Mouse (Mus musculus): ENCODE results near the gene Ralgds. TPM values are rescaled to one million over a fixed set of nuclear protein-coding genes. Genes with fewer than 3 reads are reported as not detected.
"Not testable (repeated sequence)": the region's sequence is repeated elsewhere in the genome, so short reads cannot be mapped to it uniquely, and the experiment has no call there.

The Ralgds gene
- polyA plus RNA-seq, 1 experiment = 24.2 TPM

DNA sequence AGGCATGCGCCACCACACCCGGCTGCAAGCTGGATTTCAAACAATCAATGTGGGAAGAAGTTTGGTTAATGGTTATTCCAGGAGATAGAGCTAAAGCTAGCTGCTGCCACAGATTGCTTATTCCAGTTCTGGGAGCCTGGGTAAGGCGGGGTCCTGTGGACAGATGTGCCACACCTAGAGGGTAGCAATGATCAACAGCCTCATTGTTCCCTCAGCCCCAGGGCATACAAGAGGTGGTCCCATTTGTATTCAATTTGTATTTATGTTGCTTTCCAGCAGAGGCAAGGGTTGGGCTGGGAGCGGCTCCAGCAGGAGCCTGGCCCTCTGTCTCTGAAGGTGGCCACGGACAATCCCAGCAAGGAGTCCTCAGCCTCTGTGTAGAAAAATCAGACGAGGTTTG lies 6.6 kb upstream of the Ralgds start:
- no peak overlapping the region for H3K4me3 ChIP-seq
- H3ac ChIP-seq (ENCODE audit: control insufficient read depth, insufficient read length) = no peak overlapping the region
- TF ChIP-seq E2F4 (IDR thresholded peaks at IDR 0.05; ENCODE audit: insufficient read depth) (no peak), USF1 (IDR thresholded peaks at IDR 0.05; ENCODE audit: low read depth) (no peak), POLR2AphosphoS2 (IDR thresholded peaks at IDR 0.05; ENCODE audit: insufficient read length, low read depth) (no peak), TCF12 (IDR thresholded peaks at IDR 0.05; ENCODE audit: insufficient read depth, poor library complexity, severe bottlenecking) (no peak), REST (IDR thresholded peaks at IDR 0.05; ENCODE audit: insufficient read depth, insufficient read length) (no peak), TCF3 (IDR thresholded peaks at IDR 0.05; ENCODE audit: insufficient read length, low read depth) (no peak), MYOG (IDR thresholded peaks at IDR 0.05; ENCODE audit: control insufficient read depth in 1 of 3, insufficient read depth in 1 of 3, insufficient read length in 2 of 3, low read depth in 2 of 3) (no peak), CEBPB (IDR thresholded peaks at IDR 0.05; ENCODE audit: insufficient read depth, poor library complexity, severe bottlenecking) (no peak), MAX (IDR thresholded peaks at IDR 0.05; ENCODE audit: low read depth) (no peak), MYOD1 (IDR thresholded peaks at IDR 0.05; ENCODE audit: control insufficient read depth in 1 of 3, insufficient read length in 2 of 3, low read depth in 2 of 3) (no peak), POLR2A (IDR thresholded peaks at IDR 0.05; ENCODE audit: insufficient read length, low read depth) (no peak)
- H3K4me2 ChIP-seq (ENCODE audit: low read depth) = no peak overlapping the region
- no peaks in the 10 kb centered on the region for H3K36me3 ChIP-seq (ENCODE audit: control insufficient read depth, insufficient read depth)
- H3K79me2 ChIP-seq (ENCODE audit: control insufficient read depth, insufficient read depth) = no peaks in the 10 kb centered on the region
- H3K27me3 ChIP-seq (ENCODE audit: control insufficient read depth, insufficient read depth, insufficient read length) = peaks cover 16% of the 10 kb centered on the region

DNA sequence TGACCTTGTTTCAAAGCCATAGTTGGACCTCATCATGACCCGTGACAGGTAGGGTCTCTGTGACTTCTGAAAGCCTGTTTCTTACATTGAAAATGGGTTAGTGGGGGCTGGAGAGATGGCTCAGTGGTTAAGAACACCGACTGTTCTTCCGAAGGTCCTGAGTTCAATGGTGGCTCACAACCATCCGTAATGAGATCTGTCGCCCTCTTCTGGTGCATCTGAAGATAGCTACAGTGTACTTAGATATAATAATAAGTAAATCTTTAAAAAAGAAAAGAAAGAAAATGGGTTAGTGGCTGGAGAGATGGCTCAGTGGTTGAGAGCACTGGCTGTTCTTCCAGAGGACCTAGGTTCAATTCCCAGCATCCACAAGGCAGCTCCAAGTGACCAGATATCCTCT lies 1.3 kb upstream of the Ralgds start:
- not testable (repeated sequence) for H3K79me2 ChIP-seq (ENCODE audit: control insufficient read depth, insufficient read depth); H3K4me3 ChIP-seq; H3ac ChIP-seq (ENCODE audit: control insufficient read depth, insufficient read length); H3K4me2 ChIP-seq (ENCODE audit: low read depth); H3K36me3 ChIP-seq (ENCODE audit: control insufficient read depth, insufficient read depth)
- peaks cover 22% of the 10 kb centered on the region for H3K27me3 ChIP-seq (ENCODE audit: control insufficient read depth, insufficient read depth, insufficient read length)

DNA sequence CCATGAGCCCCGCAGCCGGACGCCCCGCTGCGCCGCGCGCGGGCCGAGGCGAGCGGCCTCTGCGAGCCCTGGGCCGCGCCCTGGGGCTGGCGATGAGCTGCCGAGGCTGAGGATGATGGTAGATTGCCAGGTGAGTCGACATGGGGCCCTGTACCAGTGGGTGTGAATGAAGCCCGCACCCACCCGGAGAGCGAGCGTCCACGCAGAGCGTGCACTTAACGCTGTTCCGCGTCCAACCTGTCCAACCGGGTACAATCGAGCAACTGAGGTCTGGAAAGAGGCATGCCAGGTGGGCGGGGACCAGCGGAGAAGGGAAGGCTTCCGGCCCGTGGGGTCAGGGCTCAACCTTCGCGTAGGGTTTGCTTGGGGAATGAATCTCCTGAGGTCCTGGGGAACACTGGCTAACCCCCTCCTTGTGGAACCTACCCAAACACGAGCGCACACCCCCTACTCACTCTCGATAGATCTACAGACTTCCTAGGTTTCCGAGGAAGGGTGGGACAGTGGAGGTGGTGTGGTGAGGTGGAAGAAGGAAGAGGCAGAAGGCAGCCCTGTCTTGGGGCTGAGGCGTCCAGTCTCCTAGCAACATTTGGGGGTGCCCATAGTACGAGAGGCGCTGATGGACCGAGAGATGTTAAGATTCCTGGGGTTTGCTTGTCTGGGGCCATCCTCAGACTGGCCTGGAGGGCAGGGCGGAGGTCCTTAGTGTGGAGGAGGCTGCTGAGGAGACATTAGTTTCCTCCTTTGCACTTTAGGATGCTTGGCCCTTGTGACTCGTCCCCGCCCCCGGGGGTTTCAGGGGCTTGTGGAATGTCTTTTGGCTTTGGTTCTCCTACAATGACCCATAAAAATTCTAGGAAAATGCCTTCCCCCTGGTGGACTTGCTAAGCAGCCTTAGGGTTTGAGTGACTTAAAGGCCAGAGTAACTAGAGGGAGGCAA lies 776 bp downstream of the Ralgds start:
- TF ChIP-seq REST (IDR thresholded peaks at IDR 0.05; ENCODE audit: insufficient read depth, insufficient read length) = no peak
- no peak for TF ChIP-seq POLR2A (IDR thresholded peaks at IDR 0.05; ENCODE audit: insufficient read length, low read depth)
- no peaks in the 10 kb centered on the region for H3K36me3 ChIP-seq (ENCODE audit: control insufficient read depth, insufficient read depth)
- H3K4me3 ChIP-seq = peak overlapping the region; percentile 21
- peak overlapping the region; percentile 23 for H3ac ChIP-seq (ENCODE audit: control insufficient read depth, insufficient read length)
- peaks cover 14% of the 10 kb centered on the region for H3K27me3 ChIP-seq (ENCODE audit: control insufficient read depth, insufficient read depth, insufficient read length)
- H3K4me2 ChIP-seq (ENCODE audit: low read depth) = peak overlapping the region; percentile 95
- H3K79me2 ChIP-seq (ENCODE audit: control insufficient read depth, insufficient read depth) = no peaks in the 10 kb centered on the region

DNA sequence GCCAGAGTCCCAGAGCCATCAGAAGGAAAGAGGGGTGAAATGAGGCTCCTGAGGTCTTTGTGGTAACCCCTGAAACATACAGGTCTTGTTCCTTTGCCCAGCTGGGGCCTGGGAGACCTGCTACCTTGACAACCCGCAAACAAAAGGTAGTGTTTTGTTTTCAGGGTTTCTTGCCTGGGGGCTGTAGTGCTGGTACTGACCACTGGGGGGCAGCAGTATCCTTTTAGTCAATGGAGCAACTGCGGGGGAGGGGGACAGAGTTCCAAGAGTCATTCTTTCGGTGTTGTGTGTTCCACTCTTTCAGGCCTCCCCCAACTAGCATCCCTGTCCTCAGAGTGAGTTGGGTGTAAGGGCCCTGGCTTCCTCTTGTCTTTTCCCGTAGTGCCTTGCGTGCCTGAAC lies 1.6 kb downstream of the Ralgds start:
- TF ChIP-seq TCF3 (IDR thresholded peaks at IDR 0.05; ENCODE audit: insufficient read length, low read depth) (no peak), CEBPB (IDR thresholded peaks at IDR 0.05; ENCODE audit: insufficient read depth, poor library complexity, severe bottlenecking) (no peak), REST (IDR thresholded peaks at IDR 0.05; ENCODE audit: insufficient read depth, insufficient read length) (no peak), USF1 (IDR thresholded peaks at IDR 0.05; ENCODE audit: low read depth) (no peak), E2F4 (IDR thresholded peaks at IDR 0.05; ENCODE audit: insufficient read depth) (no peak), MYOD1 (IDR thresholded peaks at IDR 0.05; ENCODE audit: control insufficient read depth in 1 of 3, insufficient read length in 2 of 3, low read depth in 2 of 3) (no peak), TCF12 (IDR thresholded peaks at IDR 0.05; ENCODE audit: insufficient read depth, poor library complexity, severe bottlenecking) (no peak), SRF (IDR thresholded peaks at IDR 0.05; ENCODE audit: control insufficient read depth, insufficient read length, low read depth) (no peak), MAX (IDR thresholded peaks at IDR 0.05; ENCODE audit: low read depth) (no peak)
- H3K4me2 ChIP-seq (ENCODE audit: low read depth) = peak overlapping the region; percentile 95
- peaks cover 14% of the 10 kb centered on the region for H3K27me3 ChIP-seq (ENCODE audit: control insufficient read depth, insufficient read depth, insufficient read length)
- H3K36me3 ChIP-seq (ENCODE audit: control insufficient read depth, insufficient read depth) = no peaks in the 10 kb centered on the region
- H3K4me3 ChIP-seq = peak overlapping the region; percentile 21
- no peak overlapping the region for H3ac ChIP-seq (ENCODE audit: control insufficient read depth, insufficient read length)
- H3K79me2 ChIP-seq (ENCODE audit: control insufficient read depth, insufficient read depth) = no peaks in the 10 kb centered on the region

DNA sequence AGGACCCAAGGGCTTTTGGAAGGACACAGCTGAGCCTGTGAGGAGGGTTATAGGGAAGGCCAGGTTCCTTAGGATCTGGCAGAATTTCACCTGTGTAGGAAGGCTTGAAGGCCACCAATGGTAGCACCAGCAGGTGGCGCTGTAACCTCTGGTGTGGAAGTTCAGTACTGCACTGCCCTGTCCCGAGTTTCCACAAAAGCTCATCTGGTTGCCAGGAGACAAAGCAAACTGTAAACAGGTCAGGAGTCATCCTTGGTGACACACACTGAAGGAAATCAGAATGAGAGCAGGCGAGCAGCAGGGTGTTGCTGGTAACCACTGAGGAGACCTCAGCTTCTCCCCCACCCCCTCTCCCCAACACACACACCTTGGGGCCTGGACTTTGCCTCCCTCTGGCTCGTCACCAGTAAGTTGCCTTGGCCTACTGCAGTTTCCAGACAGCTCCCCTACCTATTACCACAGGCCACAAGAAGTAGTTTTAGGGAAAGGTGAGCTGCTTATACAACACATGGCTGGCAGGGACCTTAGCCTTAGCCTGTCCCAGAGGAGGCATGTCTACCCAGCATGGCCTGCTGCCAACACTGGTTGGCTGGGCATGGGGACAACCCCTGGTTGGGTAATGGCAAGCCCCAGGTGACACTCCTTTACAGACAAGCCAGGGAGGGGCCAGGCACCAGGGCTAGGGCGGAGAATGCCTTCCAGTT lies 4.4 kb downstream of the Ralgds start:
- Histone ChIP-seq H3K4me3 (no peak overlapping the region), H3K36me3 (ENCODE audit: control insufficient read depth, insufficient read depth) (no peaks in the 10 kb centered on the region), H3K79me2 (ENCODE audit: control insufficient read depth, insufficient read depth) (no peaks in the 10 kb centered on the region), H3K27me3 (ENCODE audit: control insufficient read depth, insufficient read depth, insufficient read length) (peaks cover 5% of the 10 kb centered on the region), H3K4me2 (ENCODE audit: low read depth) (no peak overlapping the region), H3ac (ENCODE audit: control insufficient read depth, insufficient read length) (no peak overlapping the region)
- TF ChIP-seq MYOG (IDR thresholded peaks at IDR 0.05; ENCODE audit: control insufficient read depth in 1 of 3, insufficient read depth in 1 of 3, insufficient read length in 2 of 3, low read depth in 2 of 3) = no peak
- TF ChIP-seq SRF (IDR thresholded peaks at IDR 0.05; ENCODE audit: control insufficient read depth, insufficient read length, low read depth) = no peak
- TF ChIP-seq POLR2AphosphoS2 (IDR thresholded peaks at IDR 0.05; ENCODE audit: insufficient read length, low read depth) = no peak
- TF ChIP-seq TCF3 (IDR thresholded peaks at IDR 0.05; ENCODE audit: insufficient read length, low read depth) = no peak
- TF ChIP-seq REST (IDR thresholded peaks at IDR 0.05; ENCODE audit: insufficient read depth, insufficient read length) = no peak
- no peak for TF ChIP-seq MAX (IDR thresholded peaks at IDR 0.05; ENCODE audit: low read depth)
- TF ChIP-seq CEBPB (IDR thresholded peaks at IDR 0.05; ENCODE audit: insufficient read depth, poor library complexity, severe bottlenecking) = no peak
- no peak for TF ChIP-seq POLR2A (IDR thresholded peaks at IDR 0.05; ENCODE audit: insufficient read length, low read depth)
- TF ChIP-seq MYOD1 (IDR thresholded peaks at IDR 0.05; ENCODE audit: control insufficient read depth in 1 of 3, insufficient read length in 2 of 3, low read depth in 2 of 3) = no peak
- no peak for TF ChIP-seq TCF12 (IDR thresholded peaks at IDR 0.05; ENCODE audit: insufficient read depth, poor library complexity, severe bottlenecking)
- no peak for TF ChIP-seq E2F4 (IDR thresholded peaks at IDR 0.05; ENCODE audit: insufficient read depth)

Measured in myocyte (in vitro differentiated cells).